Mouse (Mus musculus) CH12F3 (cell line): ENCODE data around the gene Mboat7.

Experiments
- in situ Hi-C: fragments of 300-500 bp; cut with MboI; formaldehyde crosslinking; loops from 2 replicates; pipeline ENCODE4 v1.14.3; 2020; ENCODE audit warnings: low sequenced_read_pairs

Gene Mboat7

GRCm38 (mm10) chr7:3644348-3644671 is 49.0 kb downstream of the Mboat7 start:
- in situ Hi-C loops = no loop called here

DNA sequence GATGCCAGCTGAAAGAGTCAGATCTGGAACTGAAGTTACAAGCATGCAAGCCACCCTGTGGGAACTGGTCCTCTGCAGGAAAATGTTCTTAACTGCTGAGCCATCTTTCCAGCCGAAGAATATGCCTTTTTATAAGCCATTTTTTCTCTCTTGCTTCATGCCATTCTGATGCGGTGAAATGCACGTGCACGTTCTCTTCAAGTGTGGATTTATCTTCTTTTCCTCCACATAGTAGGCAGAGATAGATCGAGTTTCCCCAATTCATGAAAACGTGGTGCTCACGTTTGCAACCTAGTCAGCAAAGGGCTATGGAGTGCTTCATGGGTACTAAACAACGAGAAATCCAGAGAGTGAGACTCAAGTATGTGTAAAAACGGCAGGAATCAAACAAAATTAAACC is 49.5 kb downstream of the Mboat7 start:
- in situ Hi-C loops = no loop called here

DNA sequence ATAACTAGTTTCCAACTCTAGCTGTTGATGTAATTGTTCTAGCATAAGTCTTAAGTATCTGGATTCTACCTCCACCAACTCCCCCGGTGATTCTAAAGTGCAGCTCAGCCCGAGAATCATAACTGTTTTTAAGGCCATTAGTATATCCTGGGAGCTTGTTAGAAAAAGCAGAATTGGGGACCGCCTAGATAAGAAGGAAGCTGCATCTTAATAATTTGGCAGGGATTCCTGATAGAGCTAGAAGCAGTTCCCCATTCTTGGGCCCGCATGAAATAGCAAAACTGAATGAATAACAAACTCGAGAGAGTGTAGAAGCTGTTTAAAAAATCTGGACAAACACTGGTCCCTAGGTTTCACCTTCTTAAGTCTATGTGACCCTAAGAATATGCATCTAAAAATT is 49.9 kb downstream of the Mboat7 start:
- in situ Hi-C loops = no loop called here

- in situ Hi-C loops = no loop called here
Measured at GRCm38 (mm10) chr7:3630478-3630815, 62.9 kb downstream of the Mboat7 start.

- in situ Hi-C loops = no loop called here
Measured at GRCm38 (mm10) chr7:3629543-3630477, 63.5 kb downstream of the Mboat7 start, which contains the start of the genes Tfpt and Prpf31. Gene Tfpt (minus strand): TSS chr7:3629929. Gene Prpf31 (plus strand): TSS chr7:3629985.

GRCm38 (mm10) chr7:3629030-3629429 is 64.3 kb downstream of the Mboat7 start:
- in situ Hi-C loops = no loop called here
